Mouse (Mus musculus): ENCODE results near the gene Gm13277.
"Not testable (repeated sequence)": the region's sequence is repeated elsewhere in the genome, so short reads cannot be mapped to it uniquely, and the experiment has no call there.

The Gm13277 gene

DNA sequence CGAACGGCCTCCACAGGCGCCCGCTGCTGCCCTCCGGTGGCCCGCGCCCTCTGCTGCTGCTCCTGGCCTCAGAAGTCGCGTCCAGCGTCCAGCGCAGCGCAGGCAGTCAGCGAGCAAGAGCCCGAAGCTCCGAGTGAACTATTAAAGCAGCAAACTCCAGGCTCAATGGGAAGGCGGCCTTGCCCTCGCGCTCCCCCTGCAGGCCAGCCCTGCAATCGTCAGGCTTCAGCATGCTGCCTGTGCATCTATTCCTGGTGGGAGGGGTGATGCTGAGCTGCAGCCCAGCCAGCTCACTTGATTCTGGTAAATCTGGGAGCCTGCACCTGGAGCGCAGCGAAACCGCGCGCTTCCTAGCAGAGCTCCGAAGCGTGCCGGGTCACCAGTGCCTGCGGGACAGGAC, at the start of gene Gm13277:
TSS of gene Gm13277 (plus strand) at position 231 of the 400 bp plus-strand sequence.
- not testable (repeated sequence) for DNase-seq (ENCODE audit: low spot score)

DNA sequence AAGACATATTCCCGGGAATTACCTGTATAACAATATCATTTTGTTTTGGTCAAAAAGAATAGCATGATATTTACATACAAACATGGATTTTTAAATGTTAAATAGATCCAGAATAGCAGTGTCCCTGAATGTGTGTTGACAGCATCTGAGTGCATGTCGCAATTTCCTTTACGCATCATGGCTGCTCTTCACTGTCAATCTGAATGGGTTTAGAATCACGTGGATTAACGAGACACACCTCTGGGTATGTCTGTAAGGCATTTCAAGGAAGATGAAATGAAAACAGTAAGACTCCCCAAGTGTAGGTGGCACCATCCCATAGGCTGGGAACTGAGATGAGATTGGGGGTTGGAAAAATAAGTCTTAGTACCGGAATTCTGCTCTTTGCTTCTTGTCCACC, 49.4 kb upstream of the Gm13277 start:
- no peak for DNase-seq (ENCODE audit: low spot score)

DNA sequence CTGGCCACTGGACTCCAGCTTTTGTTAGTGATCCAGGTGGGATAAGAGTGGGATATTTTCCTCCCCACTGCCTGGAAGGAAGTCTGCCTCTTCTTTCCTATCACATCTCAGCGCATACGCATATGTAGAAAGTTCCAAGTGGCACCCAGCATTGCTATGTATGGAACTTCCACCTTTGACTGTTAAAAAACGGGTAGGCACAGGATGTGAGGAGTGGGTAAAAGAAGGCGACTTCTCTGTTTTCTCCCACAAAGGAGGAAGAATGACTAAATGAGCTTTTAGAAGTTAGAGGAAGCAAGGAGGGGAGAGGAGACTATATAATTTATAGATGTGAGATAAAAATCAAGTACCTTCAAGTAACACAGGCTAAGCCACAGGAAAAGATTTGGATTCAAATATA, 47.0 kb upstream of the Gm13277 start:
- DNase-seq (ENCODE audit: low spot score): no peak

DNA sequence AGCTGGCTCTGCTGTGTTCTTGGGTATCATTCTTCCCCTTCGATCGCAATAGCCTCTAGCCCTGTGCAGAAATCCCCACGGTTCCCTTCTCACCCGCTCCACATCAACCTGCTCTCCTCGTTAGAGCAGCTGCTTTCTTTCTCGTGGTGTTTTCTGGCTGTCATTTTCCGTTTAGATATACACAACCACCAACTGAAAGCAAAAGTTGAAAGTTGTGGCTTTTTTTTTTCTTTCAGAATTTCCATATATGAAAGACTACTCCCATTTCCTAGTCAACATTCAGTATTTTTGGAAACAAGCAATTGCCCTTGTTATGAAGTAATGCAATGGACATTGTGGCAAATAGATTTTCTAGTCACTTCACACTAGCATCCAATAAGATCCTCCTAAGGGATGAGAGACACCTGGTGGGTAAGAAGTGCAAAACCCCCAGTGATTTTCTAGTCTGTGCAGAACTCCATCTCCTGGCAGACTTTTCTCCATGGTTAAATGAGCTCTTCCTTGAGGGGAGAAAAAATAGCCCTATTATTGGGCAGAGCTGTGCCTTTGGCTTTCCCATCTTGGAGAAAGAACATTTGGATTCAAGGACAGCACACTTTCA, 45.6 kb upstream of the Gm13277 start:
- DNase-seq (ENCODE audit: low spot score): no peak

DNA sequence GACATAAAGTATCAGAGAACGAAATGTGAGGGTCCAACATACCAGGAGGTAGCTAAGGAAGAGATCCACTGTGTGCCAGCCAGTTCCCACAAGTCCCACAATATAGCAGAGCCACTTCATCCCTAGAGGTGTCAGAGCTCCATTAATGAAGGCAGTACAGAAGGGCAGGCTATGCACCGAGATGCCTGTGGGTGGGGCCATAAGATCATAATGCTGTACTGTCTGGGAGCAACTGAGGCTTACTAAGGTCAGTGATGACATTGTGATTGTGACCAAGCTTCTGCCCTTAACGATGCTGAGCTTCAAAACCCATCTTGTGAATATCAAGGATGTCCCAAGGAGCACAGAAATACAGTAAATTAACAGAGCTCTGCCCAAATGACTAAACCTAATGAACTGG, 44.2 kb upstream of the Gm13277 start:
- no peak for DNase-seq (ENCODE audit: low spot score)

DNA sequence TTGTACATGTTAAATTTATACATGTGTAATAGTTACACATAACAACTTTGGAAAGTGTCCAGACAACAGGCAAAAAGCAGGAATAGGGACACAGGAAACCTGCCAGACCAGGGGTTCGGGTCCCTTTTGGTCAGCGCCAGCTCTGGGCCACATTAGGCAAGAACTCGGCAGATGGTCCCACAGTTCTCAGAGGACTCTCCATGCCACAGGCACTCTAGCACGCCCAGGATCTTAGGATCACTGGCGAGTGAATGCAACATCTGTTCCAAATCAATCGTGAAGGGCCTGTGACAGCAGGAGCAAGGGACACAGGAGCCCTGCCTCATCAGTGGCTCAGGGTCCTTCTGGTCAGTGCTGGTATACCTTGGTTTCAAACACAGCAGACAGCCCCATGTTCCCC, 38.5 kb upstream of the Gm13277 start:
- no peak for DNase-seq (ENCODE audit: low spot score)

DNA sequence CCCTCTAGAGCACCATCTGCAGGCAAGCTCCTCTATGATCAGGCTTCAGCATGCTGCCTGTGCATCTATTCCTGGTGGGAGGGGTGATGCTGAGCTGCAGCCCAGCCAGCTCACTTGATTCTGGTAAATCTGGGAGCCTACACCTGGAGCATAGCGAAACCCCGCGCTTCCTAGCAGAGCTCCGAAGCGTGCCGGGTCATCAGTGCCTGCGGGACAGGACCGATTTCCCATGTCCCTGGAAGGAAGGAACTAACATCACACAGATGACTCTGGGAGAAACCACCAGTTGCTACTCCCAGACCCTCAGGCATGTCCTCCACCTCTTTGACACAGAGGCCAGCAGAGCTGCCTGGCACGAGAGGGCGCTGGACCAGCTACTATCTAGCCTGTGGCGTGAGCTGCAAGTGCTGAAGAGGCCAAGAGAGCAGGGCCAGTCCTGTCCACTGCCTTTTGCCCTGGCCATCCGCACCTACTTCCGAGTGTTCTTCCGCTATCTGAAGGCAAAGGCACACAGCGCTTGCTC, 33.6 kb upstream of the Gm13277 start, which contains the start of gene Gm13271:
TSS of gene Gm13271 (plus strand) at position 51 of the 523 bp plus-strand sequence.
- peak; percentile 90 for DNase-seq (ENCODE audit: low spot score)

DNA sequence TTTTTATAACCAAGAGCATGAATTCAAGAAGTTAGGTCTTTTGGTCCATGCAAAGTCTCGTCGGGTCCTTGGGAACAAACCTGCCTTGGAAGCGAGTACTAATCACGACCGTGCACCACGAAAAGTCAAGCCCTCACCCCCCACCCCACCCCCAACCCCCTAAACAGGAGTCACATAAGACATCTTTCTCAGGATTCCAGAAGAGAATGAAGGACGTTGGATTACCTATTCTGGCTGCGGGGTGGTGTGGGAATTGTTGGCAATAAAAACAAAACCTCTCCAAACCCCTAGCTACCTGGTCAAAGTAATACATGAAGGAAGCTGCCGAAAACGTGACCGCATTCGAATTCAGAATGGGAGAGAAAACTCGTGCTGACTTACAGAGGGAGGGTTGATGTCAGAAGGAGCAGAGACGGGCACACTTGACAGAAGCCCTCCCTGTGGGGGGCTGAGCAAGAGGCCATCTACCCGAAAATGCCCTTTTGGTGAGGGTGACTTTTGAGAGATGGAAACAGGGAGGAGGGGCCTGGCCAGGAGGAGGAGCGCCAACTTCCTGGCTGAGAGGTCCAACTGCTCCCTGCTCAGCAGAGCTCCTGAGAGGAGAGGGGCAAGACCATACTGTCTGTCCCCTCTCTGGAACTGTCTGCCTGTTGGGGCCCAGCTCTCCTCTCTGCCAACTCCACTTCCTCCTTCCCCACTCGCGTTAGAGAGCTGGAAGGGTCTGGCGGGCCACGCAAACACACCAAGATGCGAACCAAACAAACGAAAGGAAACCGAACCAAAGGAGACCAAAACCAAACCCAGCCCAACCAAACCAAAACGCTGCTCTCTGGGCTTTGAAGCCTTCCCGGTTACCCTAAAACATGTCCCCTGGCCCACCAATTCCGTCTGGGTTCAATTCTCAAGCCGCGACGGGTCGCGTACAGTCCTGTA, 31.6 kb upstream of the Gm13277 start:
- DNase-seq (ENCODE audit: low spot score): peak; percentile 18

DNA sequence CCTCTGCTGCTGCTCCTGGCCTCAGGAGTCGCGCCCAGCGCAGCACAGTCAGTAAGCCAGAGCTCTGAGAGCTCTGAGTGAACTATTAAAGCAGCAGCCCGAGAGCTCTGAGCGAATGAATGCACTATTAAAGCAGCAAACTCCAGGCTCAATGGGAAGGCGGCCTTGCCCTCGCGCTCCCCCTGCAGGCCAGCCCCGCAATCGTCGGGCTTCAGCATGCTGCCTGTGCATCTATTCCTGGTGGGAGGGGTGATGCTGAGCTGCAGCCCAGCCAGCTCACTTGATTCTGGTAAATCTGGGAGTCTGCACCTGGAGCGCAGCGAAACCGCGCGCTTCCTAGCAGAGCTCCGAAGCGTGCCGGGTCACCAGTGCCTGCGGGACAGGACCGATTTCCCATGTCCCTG, 30.8 kb upstream of the Gm13277 start:
- DNase-seq (ENCODE audit: low spot score): peak; percentile 99

DNA sequence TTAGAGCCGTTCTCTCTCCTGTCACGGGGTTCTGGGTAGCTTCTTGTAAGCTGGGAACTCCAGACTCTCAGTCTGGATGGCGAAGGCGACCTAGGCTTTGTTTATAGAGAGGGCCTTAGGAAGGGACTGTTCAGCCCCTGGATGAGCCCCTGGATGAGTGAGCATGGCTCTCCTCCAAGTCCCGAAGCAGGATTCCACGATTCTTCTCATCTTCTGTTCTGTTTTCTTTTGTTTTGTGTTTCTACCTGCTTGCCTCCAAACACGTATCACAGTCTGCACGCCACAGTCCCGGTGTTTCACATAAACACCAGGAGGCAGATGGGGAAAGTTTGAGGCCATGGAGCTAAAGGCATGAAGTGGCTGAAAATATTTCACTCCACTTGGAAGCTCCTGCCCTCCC, 29.7 kb upstream of the Gm13277 start:
- DNase-seq (ENCODE audit: low spot score): not testable (repeated sequence)

DNA sequence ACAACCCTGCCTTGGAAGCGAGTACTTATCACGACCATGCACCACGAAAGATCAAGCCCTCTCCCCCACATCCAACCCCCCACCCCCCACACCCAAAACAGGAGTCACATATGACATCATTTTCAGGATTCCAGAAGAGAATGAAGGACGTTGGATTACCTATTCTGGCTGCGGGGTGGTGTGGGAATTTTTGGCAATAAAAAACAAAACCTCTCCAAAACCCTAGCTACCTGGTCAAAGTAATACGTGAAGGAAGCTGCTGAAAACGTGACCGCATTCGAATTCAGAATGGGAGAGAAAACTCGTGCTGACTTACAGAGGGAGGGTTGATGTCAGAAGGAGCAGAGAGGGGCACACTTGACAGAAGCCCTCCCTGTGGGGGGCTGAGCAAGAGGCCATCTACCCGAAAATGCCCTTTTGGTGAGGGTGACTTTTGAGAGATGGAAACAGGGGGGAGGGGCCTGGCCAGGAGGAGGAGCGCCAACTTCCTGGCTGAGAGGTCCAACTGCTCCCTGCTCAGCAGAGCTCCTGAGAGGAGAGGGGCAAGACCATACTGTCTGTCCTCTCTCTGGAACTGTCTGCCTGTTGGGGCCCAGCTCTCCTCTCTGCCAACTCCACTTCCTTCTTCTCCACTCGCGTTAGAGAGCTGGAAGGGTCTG, 28.7 kb upstream of the Gm13277 start, which contains the start of gene Gm13283:
TSS of gene Gm13283 (plus strand) at position 510 of the 659 bp plus-strand sequence.
- peak; percentile 47 for DNase-seq (ENCODE audit: low spot score)

DNA sequence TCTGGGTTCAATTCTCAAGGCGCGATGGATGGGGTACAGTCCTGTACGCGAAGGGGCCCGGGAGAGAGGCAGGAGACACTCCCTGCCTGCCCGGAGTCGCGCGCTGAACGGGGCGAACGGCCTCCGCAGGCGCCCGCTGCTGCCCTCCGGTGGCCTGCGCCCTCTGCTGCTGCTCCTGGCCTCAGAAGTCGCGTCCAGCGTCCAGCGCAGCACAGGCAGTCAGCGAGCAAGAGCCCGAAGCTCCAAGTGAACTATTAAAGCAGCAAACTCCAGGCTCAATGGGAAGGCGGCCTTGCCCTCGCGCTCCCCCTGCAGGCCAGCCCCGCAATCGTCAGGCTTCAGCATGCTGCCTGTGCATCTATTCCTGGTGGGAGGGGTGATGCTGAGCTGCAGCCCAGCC, 28.0 kb upstream of the Gm13277 start:
- DNase-seq (ENCODE audit: low spot score): peak; percentile 24

DNA sequence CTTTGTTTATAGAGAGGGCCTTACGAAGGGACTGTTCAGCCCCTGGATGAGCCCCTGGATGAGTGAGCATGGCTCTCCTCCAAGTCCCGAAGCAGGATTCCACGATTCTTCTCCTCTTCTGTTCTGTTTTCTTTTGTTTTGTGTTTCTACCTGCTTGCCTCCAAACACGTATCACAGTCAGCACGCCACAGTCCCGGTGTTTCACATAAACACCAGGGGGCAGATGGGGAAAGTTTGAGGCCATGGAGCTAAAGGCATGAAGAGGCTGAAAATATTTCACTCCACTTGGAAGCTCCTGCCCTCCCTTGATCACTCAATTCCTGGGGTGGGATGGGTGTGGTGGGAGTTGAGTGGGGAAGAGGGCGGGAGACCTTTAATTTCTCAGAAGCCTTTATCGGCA, 26.7 kb upstream of the Gm13277 start:
- peak; percentile 88 for DNase-seq (ENCODE audit: low spot score)

DNA sequence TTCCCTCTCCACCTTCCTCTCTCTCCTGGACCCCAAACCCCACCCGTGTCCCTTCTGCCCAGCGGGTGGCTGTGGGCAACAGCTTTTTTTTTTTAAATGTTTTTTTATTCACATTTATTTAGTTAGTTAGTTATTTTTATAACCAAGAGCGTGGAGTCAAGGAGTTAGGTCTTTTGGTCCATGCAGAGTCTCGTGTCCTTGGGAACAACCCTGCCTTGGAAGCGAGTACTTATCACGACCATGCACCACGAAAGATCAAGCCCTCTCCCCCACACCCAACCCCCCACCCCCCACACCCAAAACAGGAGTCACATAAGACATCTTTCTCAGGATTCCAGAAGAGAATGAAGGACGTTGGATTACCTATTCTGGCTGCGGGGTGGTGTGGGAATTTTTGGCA, 26.1 kb upstream of the Gm13277 start:
- not testable (repeated sequence) for DNase-seq (ENCODE audit: low spot score)

DNA sequence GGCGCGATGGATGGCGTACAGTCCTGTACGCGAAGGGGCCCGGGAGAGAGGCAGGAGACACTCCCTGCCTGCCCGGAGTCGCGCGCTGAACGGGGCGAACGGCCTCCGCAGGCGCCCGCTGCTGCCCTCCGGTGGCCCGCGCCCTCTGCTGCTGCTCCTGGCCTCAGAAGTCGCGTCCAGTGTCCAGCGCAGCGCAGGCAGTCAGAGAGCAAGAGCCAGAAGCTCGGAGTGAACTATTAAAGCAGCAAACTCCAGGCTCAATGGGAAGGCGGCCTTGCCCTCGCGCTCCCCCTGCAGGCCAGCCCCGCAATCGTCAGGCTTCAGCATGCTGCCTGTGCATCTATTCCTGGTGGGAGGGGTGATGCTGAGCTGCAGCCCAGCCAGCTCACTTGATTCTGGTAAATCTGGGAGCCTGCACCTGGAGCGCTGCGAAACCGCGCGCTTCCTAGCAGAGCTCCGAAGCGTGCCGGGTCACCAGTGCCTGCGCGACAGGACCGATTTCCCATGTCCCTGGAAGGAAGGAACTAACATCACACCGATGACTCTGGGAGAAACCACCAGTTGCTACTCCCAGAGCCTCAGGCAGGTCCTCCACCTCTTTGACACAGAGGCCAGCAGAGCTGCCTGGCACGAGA, 24.9 kb upstream of the Gm13277 start:
- peak; percentile 8 for DNase-seq (ENCODE audit: low spot score)

DNA sequence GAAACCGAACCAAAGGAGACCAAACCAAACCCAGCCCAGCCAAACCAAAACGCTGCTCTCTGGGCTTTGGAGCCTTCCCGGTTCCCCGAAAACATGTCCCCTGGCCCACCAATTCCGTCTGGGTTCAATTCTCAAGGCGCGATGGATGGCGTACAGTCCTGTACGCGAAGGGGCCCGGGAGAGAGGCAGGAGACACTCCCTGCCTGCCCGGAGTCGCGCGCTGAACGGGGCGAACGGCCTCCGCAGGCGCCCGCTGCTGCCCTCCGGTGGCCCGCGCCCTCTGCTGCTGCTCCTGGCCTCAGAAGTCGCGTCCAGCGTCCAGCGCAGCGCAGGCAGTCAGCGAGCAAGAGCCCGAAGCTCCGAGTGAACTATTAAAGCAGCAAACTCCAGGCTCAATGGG, 14.9 kb upstream of the Gm13277 start, which contains the start of gene Gm13290:
TSS of gene Gm13290 (plus strand) at position 301 of the 400 bp plus-strand sequence.
- DNase-seq (ENCODE audit: low spot score): not testable (repeated sequence)

DNA sequence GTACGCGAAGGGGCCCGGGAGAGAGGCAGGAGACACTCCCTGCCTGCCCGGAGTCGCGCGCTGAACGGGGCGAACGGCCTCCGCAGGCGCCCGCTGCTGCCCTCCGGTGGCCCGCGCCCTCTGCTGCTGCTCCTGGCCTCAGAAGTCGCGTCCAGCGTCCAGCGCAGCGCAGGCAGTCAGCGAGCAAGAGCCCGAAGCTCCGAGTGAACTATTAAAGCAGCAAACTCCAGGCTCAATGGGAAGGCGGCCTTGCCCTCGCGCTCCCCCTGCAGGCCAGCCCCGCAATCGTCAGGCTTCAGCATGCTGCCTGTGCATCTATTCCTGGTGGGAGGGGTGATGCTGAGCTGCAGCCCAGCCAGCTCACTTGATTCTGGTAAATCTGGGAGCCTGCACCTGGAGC, 11.8 kb upstream of the Gm13277 start, which contains the start of gene Gm13289:
TSS of gene Gm13289 (plus strand) at position 301 of the 400 bp plus-strand sequence.
- not testable (repeated sequence) for DNase-seq (ENCODE audit: low spot score)

DNA sequence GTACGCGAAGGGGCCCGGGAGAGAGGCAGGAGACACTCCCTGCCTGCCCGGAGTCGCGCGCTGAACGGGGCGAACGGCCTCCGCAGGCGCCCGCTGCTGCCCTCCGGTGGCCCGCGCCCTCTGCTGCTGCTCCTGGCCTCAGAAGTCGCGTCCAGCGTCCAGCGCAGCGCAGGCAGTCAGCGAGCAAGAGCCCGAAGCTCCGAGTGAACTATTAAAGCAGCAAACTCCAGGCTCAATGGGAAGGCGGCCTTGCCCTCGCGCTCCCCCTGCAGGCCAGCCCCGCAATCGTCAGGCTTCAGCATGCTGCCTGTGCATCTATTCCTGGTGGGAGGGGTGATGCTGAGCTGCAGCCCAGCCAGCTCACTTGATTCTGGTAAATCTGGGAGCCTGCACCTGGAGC, 8.9 kb upstream of the Gm13277 start, which contains the start of gene Gm13272:
TSS of gene Gm13272 (plus strand) at position 301 of the 400 bp plus-strand sequence.
- DNase-seq (ENCODE audit: low spot score): not testable (repeated sequence)

DNA sequence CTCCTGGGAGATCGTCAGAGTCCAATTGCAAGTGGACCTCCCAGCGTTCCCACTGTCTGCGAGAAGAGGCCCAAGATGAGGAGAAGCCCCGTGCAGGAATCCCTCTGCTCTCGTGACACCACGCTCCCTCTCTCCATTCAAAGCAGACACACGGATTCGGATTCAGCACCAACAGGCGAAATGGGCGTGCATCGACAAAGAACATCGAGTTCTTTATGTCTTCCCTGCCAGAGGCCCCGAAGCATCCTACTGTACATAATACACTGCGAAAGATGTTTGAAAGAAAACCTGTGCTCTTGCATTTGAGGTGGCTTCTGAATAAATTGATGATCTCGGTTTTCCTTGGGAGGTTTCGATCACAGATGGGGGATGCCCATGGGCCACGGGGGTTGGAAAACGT, 8.1 kb upstream of the Gm13277 start:
- not testable (repeated sequence) for DNase-seq (ENCODE audit: low spot score)

DNA sequence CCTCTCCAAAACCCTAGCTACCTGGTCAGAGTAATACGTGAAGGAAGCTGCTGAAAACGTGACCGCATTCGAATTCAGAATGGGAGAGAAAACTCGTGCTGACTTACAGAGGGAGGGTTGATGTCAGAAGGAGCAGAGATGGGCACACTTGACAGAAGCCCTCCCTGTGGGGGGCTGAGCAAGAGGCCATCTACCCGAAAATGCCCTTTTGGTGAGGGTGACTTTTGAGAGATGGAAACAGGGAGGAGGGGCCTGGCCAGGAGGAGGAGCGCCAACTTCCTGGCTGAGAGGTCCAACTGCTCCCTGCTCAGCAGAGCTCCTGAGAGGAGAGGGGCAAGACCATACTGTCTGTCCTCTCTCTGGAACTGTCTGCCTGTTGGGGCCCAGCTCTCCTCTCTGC, 6.6 kb upstream of the Gm13277 start, which contains the start of gene Ifnz:
TSS of gene Ifnz (plus strand) at position 301 of the 400 bp plus-strand sequence.
- DNase-seq (ENCODE audit: low spot score): not testable (repeated sequence)

DNA sequence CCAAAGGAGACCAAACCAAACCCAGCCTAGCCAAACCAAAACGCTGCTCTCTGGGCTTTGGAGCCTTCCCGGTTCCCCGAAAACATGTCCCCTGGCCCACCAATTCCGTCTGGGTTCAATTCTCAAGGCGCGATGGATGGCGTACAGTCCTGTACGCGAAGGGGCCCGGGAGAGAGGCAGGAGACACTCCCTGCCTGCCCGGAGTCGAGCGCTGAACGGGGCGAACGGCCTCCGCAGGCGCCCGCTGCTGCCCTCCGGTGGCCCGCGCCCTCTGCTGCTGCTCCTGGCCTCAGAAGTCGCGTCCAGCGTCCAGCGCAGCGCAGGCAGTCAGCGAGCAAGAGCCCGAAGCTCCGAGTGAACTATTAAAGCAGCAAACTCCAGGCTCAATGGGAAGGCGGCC, 6.1 kb upstream of the Gm13277 start:
- DNase-seq (ENCODE audit: low spot score): not testable (repeated sequence)

All from ovary, postnatal 10 days (tissue).